Mouse (Mus musculus) brain, adult 2 months (tissue): ENCODE results near the gene Prl7a2.

Experiments used
- DNase-seq: peaks from one replicate; pipeline ENCODE4 v3.0.0; 2011; ENCODE audit warnings: low read depth, low spot score

Gene Prl7a2

DNA sequence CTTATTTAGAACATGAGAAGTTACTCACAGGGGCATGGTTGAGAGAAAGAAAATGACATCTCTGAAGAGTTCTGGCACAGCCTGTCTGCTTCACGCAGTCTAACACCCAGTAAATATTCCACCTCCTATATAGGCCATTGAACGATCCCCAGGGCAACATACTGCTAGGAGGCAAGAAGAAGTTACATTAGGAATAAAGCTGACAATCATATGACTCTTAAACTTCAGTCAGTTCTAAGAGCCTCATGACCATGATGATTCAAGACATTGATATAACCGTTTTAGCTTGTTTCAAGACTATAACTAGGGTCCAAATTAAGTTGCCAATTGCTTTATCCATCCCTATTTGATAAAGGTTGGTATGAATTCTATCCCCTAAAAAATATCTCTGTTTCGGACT is at the start of gene Prl7a2:
TSS of gene Prl7a2 (minus strand) at position 101 of the 400 bp plus-strand sequence.
- DNase-seq = no peak

DNA sequence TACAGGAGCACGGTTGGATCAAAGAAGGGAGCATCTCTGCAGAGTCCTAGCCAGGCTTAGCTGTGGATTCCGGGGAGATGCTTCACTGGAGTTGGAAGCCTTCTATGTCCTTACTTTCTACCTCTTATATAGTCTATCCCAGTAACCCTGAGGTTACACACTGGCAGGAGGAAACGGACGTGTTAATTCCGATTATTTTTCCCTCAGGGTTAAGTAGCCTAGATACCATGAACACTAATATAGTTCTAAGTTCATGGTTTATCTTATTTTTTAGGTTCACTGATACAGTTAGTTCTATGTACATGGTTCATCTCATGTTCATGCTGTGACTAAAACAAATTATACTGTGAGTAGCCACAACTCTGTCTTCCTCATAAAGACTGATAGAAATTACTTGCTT is 48.8 kb upstream of the Prl7a2 start, which contains the start of gene Prl7d1:
TSS of gene Prl7d1 (minus strand) at position 101 of the 400 bp plus-strand sequence.
- no peak for DNase-seq

DNA sequence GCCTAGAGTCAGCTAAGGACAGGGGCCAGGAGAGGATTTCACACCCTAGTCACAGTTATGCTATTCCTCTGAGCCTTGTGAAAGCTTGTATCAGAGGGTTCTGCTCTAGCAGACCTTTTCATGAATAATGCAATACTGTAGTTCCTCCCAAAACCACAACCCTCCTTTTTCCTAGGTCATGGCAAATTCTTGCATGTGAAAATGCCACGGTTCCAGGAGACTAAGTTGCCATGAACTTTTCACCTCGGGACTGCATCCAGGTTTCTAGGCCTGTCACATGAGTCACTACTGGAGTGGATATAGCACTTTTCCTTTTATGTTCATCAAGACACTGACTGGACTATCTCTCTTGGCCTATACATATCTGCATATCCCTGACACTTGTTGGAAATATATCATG is 38.7 kb upstream of the Prl7a2 start:
- no peak for DNase-seq

DNA sequence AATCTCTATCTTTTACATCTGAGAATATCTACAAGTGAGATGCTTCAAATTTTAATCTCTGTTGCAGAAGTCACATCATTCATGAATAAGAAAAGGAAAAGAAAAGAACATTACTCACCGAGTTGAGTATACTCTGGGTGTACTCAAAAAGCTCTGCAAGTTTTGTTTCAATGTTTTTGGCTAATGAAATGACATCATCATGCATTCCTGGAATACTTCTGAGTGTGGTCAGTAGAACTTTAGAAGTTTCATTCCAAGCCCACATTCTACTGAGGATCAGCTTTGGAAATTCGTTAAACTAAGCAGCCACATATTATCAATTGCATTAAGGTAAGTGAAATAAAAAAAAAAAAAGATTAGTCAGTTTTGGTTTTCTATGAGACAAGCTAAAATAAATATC is 7.1 kb downstream of the Prl7a2 start:
- no peak for DNase-seq

DNA sequence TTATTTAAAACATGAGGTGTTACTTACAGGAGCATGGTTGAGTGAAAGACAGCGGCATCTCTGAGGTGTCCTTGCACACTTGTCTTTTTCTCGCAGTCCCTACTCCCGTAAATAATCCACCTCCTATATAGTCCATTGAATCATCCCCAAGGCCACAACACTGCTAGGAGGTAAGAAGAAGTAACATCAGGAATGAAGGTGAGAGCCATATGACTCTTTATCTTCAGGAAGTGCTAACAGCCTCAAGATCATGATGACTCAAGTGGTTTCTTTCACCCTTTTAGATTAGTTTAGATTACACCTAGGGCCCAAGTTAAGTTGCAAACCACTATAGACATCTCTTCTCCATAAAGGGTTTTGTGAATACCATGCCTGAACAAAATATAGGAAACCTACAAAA is 25.4 kb downstream of the Prl7a2 start, which contains the start of gene Prl7a1:
TSS of gene Prl7a1 (minus strand) at position 101 of the 400 bp plus-strand sequence.
- DNase-seq = no peak

DNA sequence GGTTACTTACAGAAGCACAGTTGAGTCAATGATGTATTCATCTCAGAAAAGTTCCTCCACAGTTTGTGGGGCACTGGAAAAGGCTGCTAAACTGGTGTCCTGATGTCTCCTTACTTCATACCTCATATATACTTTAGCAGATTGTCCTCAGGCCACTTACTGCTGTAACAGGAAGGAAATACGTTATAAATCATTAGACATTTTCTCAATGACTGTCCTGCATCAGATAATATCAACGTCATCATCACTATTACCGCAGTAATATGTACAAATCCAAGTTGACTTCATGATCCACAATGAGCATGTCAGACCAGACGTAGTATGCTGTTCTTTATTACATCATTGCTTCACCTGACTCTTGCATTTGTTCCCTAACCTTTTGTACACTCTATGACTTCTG is 57.4 kb downstream of the Prl7a2 start, which contains the start of gene Prl7b1:
TSS of gene Prl7b1 (minus strand) at position 101 of the 400 bp plus-strand sequence.
- DNase-seq = no peak
